In genomic region chr7:27687836-27688235, GRCm38 (mm10) we compare ENCODE assay signal across 11 mouse cellular contexts. TPM values are rescaled to one million over a fixed set of nuclear protein-coding genes. Genes with fewer than 3 reads are reported as not detected.
DNase-seq lines count a peak whose midpoint lies in the region; ATAC-seq and TF ChIP-seq lines count a peak whose summit lies in the region.
"Had no signal": no experiment of that assay in that cellular context is flagged by ENCODE, and none has a peak within 500 bp of the region (broad histone marks: within the 10 kb centered on the region; RNA-seq: fewer than 3 reads in every experiment).

No protein-coding gene starts in this region.

- 63% methylated on average over 3 of the region's 3 CpGs for WGBS in kidney, postnatal 0 days
- 59% methylated on average over 3 of the region's 3 CpGs for WGBS in kidney, adult 2 months
- 75% methylated on average over 3 of the region's 3 CpGs for WGBS in forebrain, embryonic 11.5 days
- WGBS in limb, embryonic 14.5 days: 68% methylated on average over 3 of the region's 3 CpGs
- 57% methylated on average over 3 of the region's 3 CpGs for WGBS in stomach, embryonic 14.5 days

- no peak for ATAC-seq in kidney, postnatal 0 days (replicated peaks; ENCODE audit: low FRiP score, low read depth)
- no peak for ATAC-seq in forebrain, embryonic 11.5 days (replicated peaks; ENCODE audit: low FRiP score)
- no peak for ATAC-seq in limb, embryonic 14.5 days (ENCODE audit: low FRiP score, low read depth)
- no peak for ATAC-seq in stomach, embryonic 14.5 days (ENCODE audit: insufficient number of reproducible peaks, insufficient read depth, low FRiP score, low read depth)

- TF ChIP-seq POLR2A in kidney, adult 2 months (IDR thresholded peaks at IDR 0.05; ENCODE audit: low read depth, low read length): no peak
- no peak for TF ChIP-seq POLR2A in limb, embryonic 14.5 days (IDR thresholded peaks at IDR 0.05; ENCODE audit: borderline replicate concordance, extremely low read depth, insufficient read depth, insufficient read length)

- DNase-seq in kidney, postnatal 0 days (ENCODE audit: low spot score): no peak
- no peak for DNase-seq in kidney, adult 2 months
- DNase-seq in forebrain, embryonic 11.5 days (ENCODE audit: low spot score): no peak
- no peak for DNase-seq in limb, embryonic 14.5 days (ENCODE audit: low spot score)
- no peak for DNase-seq in retina, embryonic 14.5 days (ENCODE audit: low spot score)
- DNase-seq in lung, postnatal 25 days (ENCODE audit: low spot score): no peak
- no peak for DNase-seq in lung, postnatal 10 days
- DNase-seq: adrenal gland, postnatal 36 days; kidney, postnatal 25 days had no signal

- no peak overlapping the region for H3K27ac ChIP-seq in kidney, postnatal 0 days
- H3K27ac ChIP-seq in kidney, adult 2 months (ENCODE audit: insufficient read depth, low read depth, low read length): no peak overlapping the region
- H3K27ac ChIP-seq in forebrain, embryonic 11.5 days (ENCODE audit: low read depth, low read length): no peak overlapping the region
- H3K27ac ChIP-seq in limb, embryonic 14.5 days (replicated peaks; ENCODE audit: low read depth, low read length): no peak overlapping the region
- no peak overlapping the region for H3K27ac ChIP-seq in stomach, embryonic 14.5 days (ENCODE audit: low read length)

- no peak for TF ChIP-seq CTCF in kidney, postnatal 0 days (IDR thresholded peaks at IDR 0.05; ENCODE audit: low read depth)
- no peak for TF ChIP-seq CTCF in kidney, adult 2 months (conservative IDR thresholded peaks at IDR 0.05; ENCODE audit: insufficient read depth, insufficient read length, low read depth, low read length)

- H3K36me3 ChIP-seq in kidney, postnatal 0 days (ENCODE audit: insufficient read depth, low read length): no peaks in the 10 kb centered on the region
- H3K36me3 ChIP-seq in kidney, adult 2 months (ENCODE audit: control insufficient read depth, insufficient read depth, low read length): no peaks in the 10 kb centered on the region
- H3K36me3 ChIP-seq in forebrain, embryonic 11.5 days (ENCODE audit: control insufficient read depth, insufficient read depth, low read length): no peaks in the 10 kb centered on the region
- no peaks in the 10 kb centered on the region for H3K36me3 ChIP-seq in limb, embryonic 14.5 days (ENCODE audit: control insufficient read depth, insufficient read depth, low read length)
- no peaks in the 10 kb centered on the region for H3K36me3 ChIP-seq in stomach, embryonic 14.5 days (ENCODE audit: control insufficient read depth, insufficient read depth, low read length)

- H3K27me3 ChIP-seq in kidney, postnatal 0 days (ENCODE audit: insufficient read depth, low read length): no peaks in the 10 kb centered on the region
- H3K27me3 ChIP-seq in kidney, adult 2 months (replicated peaks; ENCODE audit: control insufficient read depth, insufficient read depth, low read length): no peaks in the 10 kb centered on the region
- no peaks in the 10 kb centered on the region for H3K27me3 ChIP-seq in forebrain, embryonic 11.5 days (ENCODE audit: control insufficient read depth, insufficient read depth, low read length)
- H3K27me3 ChIP-seq in limb, embryonic 14.5 days (ENCODE audit: control insufficient read depth, insufficient read depth, low read length): no peaks in the 10 kb centered on the region
- no peaks in the 10 kb centered on the region for H3K27me3 ChIP-seq in stomach, embryonic 14.5 days (ENCODE audit: control insufficient read depth, insufficient read depth, low read length)

- H3K4me2 ChIP-seq in kidney, postnatal 0 days (ENCODE audit: low read length): peak overlapping the region; percentile 84; the same call in 1 of the 2 replicates
- H3K4me2 ChIP-seq in forebrain, embryonic 11.5 days (ENCODE audit: low read depth, low read length, severe bottlenecking): no peak overlapping the region
- H3K4me2 ChIP-seq in limb, embryonic 14.5 days (replicated peaks; ENCODE audit: low read depth, low read length, severe bottlenecking): peak overlapping the region; percentile 67; the same call in 1 of the 2 replicates
- peak overlapping the region; percentile 69; the same call in 1 of the 2 replicates for H3K4me2 ChIP-seq in stomach, embryonic 14.5 days (replicated peaks; ENCODE audit: low read depth, low read length)

- H3K9ac ChIP-seq in kidney, postnatal 0 days (ENCODE audit: low read depth, low read length): no peak overlapping the region
- no peak overlapping the region for H3K9ac ChIP-seq in forebrain, embryonic 11.5 days (ENCODE audit: low read length)
- H3K9ac ChIP-seq in limb, embryonic 14.5 days (ENCODE audit: low read depth, low read length, severe bottlenecking): peak overlapping the region; percentile 54; the same call in 1 of the 2 replicates
- no peak overlapping the region for H3K9ac ChIP-seq in stomach, embryonic 14.5 days (replicated peaks; ENCODE audit: low read depth, low read length)

- no peaks in the 10 kb centered on the region for H3K9me3 ChIP-seq in kidney, postnatal 0 days (replicated peaks; ENCODE audit: low read length)
- H3K9me3 ChIP-seq in forebrain, embryonic 11.5 days (ENCODE audit: control insufficient read depth, low read length): no peaks in the 10 kb centered on the region
- no peaks in the 10 kb centered on the region for H3K9me3 ChIP-seq in limb, embryonic 14.5 days (ENCODE audit: control insufficient read depth, low read length)
- H3K9me3 ChIP-seq in stomach, embryonic 14.5 days (ENCODE audit: control insufficient read depth, low read depth, low read length): no peaks in the 10 kb centered on the region

- H3K4me3 ChIP-seq in kidney, postnatal 0 days (replicated peaks; ENCODE audit: low read depth, low read length): no peak overlapping the region
- H3K4me3 ChIP-seq in kidney, adult 2 months (ENCODE audit: insufficient read depth, low read depth, low read length): no peak overlapping the region
- H3K4me3 ChIP-seq in forebrain, embryonic 11.5 days (ENCODE audit: low read depth, low read length): peak overlapping the region; percentile 30; the same call in 1 of the 2 replicates
- H3K4me3 ChIP-seq in limb, embryonic 14.5 days (replicated peaks; ENCODE audit: low read length): peak overlapping the region; percentile 45; the same call in 1 of the 2 replicates
- H3K4me3 ChIP-seq in stomach, embryonic 14.5 days (ENCODE audit: low read depth, low read length): no peak overlapping the region

- H3K4me1 ChIP-seq in kidney, postnatal 0 days (replicated peaks; ENCODE audit: insufficient read depth, low read length): no peaks in the 10 kb centered on the region
- peaks cover 5% of the 10 kb centered on the region; the same call in 1 of the 2 replicates for H3K4me1 ChIP-seq in kidney, adult 2 months (ENCODE audit: control insufficient read depth, insufficient read depth, low read length)
- H3K4me1 ChIP-seq in forebrain, embryonic 11.5 days (replicated peaks; ENCODE audit: control insufficient read depth, insufficient read depth, low read length): 0 out of 2 replicates have a peak, but pooled peaks cover 2% of the 10 kb centered on the region
- peaks cover 8% of the 10 kb centered on the region for H3K4me1 ChIP-seq in limb, embryonic 14.5 days (ENCODE audit: control insufficient read depth, insufficient read depth, low read length)
- no peaks in the 10 kb centered on the region; the same call in 1 of the 2 replicates for H3K4me1 ChIP-seq in stomach, embryonic 14.5 days (ENCODE audit: control insufficient read depth, insufficient read depth, low read length)

RNA-seq across cellular contexts. Expression of gene Zfp607b, which starts 1.3 kb away (rescaled TPM):
- 2.9 and 3.2 TPM in 2 replicates for polyA plus RNA-seq in kidney, postnatal 0 days (2015; fragmentation: Nextera tagmentation; extraction: Ambion mirVana)
- 0.27 and 1.1 TPM in 2 replicates for polyA plus RNA-seq in kidney, adult 2 months (2012; rRNA removed)
- 7.8 and 10.3 TPM in 2 replicates for polyA plus RNA-seq in forebrain, embryonic 11.5 days (2014; fragmentation: Nextera tagmentation; extraction: Ambion mirVana)
- polyA plus RNA-seq in limb, embryonic 14.5 days (2012; rRNA removed): 1.9 and 3.2 TPM in 2 replicates
- 3.0 and 4.9 TPM in 2 replicates for polyA plus RNA-seq in limb, embryonic 14.5 days (2014; fragmentation: Nextera tagmentation; extraction: Ambion mirVana)
- polyA plus RNA-seq in stomach, embryonic 14.5 days (2014; fragmentation: Nextera tagmentation; extraction: Ambion mirVana): 2.9 and 3.3 TPM in 2 replicates

RNA-seq across cellular contexts. Expression of gene Map3k10, which starts 13.4 kb away (rescaled TPM):
- 5.0 and 6.8 TPM in 2 replicates for polyA plus RNA-seq in kidney, postnatal 0 days (2015; fragmentation: Nextera tagmentation; extraction: Ambion mirVana)
- polyA plus RNA-seq in kidney, adult 2 months (2012; rRNA removed): 24.6 and 26.8 TPM in 2 replicates
- polyA plus RNA-seq in forebrain, embryonic 11.5 days (2014; fragmentation: Nextera tagmentation; extraction: Ambion mirVana): 10.3 and 12.5 TPM in 2 replicates
- 34.4 and 42.9 TPM in 2 replicates for polyA plus RNA-seq in limb, embryonic 14.5 days (2012; rRNA removed)
- polyA plus RNA-seq in limb, embryonic 14.5 days (2014; fragmentation: Nextera tagmentation; extraction: Ambion mirVana): 8.8 and 10.6 TPM in 2 replicates
- polyA plus RNA-seq in stomach, embryonic 14.5 days (2014; fragmentation: Nextera tagmentation; extraction: Ambion mirVana): 4.5 and 9.2 TPM in 2 replicates

RNA-seq across cellular contexts. Expression of gene Ttc9b, which starts 34.1 kb away (rescaled TPM):
- polyA plus RNA-seq in kidney, postnatal 0 days (2015; fragmentation: Nextera tagmentation; extraction: Ambion mirVana): not detected in 2 replicates
- polyA plus RNA-seq in kidney, adult 2 months (2012; rRNA removed): not detected in 2 replicates
- polyA plus RNA-seq in forebrain, embryonic 11.5 days (2014; fragmentation: Nextera tagmentation; extraction: Ambion mirVana): 12.6 and 13.9 TPM in 2 replicates
- 0.14 and 0.24 TPM in 2 replicates for polyA plus RNA-seq in limb, embryonic 14.5 days (2012; rRNA removed)
- polyA plus RNA-seq in limb, embryonic 14.5 days (2014; fragmentation: Nextera tagmentation; extraction: Ambion mirVana): 0.10 and 0.21 TPM in 2 replicates
- polyA plus RNA-seq in stomach, embryonic 14.5 days (2014; fragmentation: Nextera tagmentation; extraction: Ambion mirVana): 2.6 and 3.7 TPM in 2 replicates
- polyA plus RNA-seq: liver, embryonic 16.5 days had no signal

RNA-seq across cellular contexts. Expression of gene Zfp60, which starts 43.4 kb away (rescaled TPM):
- 20.8 and 23.9 TPM in 2 replicates for polyA plus RNA-seq in kidney, postnatal 0 days (2015; fragmentation: Nextera tagmentation; extraction: Ambion mirVana)
- polyA plus RNA-seq in kidney, adult 2 months (2012; rRNA removed): 1.7 and 2.4 TPM in 2 replicates
- polyA plus RNA-seq in forebrain, embryonic 11.5 days (2014; fragmentation: Nextera tagmentation; extraction: Ambion mirVana): 93.9 and 94.3 TPM in 2 replicates
- 10.0 and 11.6 TPM in 2 replicates for polyA plus RNA-seq in limb, embryonic 14.5 days (2012; rRNA removed)
- 32.6 and 36.5 TPM in 2 replicates for polyA plus RNA-seq in limb, embryonic 14.5 days (2014; fragmentation: Nextera tagmentation; extraction: Ambion mirVana)
- polyA plus RNA-seq in stomach, embryonic 14.5 days (2014; fragmentation: Nextera tagmentation; extraction: Ambion mirVana): 36.9 and 37.2 TPM in 2 replicates

Comparison
In these comparisons a context has a peak if more than half of its experiments do, and no peak if none do; other contexts are left out.
1. H3K4me3 ChIP-seq: peak in forebrain, embryonic 11.5 days (single experiment) and limb, embryonic 14.5 days (single experiment); none in kidney, postnatal 0 days (single experiment), kidney, adult 2 months (single experiment) and stomach, embryonic 14.5 days (single experiment).